Mouse (Mus musculus): ENCODE results near the gene Tert. TPM values are rescaled to one million over a fixed set of nuclear protein-coding genes. Genes with fewer than 3 reads are reported as not detected.

The Tert gene
- polyA plus RNA-seq, 1 experiment from 2014 or later: 7.7 TPM

Other genes starting within 250 kb of the Tert start
- gene Lpcat1, start 159.7 kb upstream of the Tert start, polyA plus RNA-seq (2016; fragmentation: Nextera tagmentation; extraction: Ambion mirVana): 67.0 and 68.4 TPM in 2 replicates
- 0.05 TPM in 1 of 2 replicates, not detected in the other for gene Slc6a3, start 90.2 kb upstream of the Tert start, polyA plus RNA-seq (2016; fragmentation: Nextera tagmentation; extraction: Ambion mirVana)
- gene Clptm1l, start 22.9 kb upstream of the Tert start, polyA plus RNA-seq (2016; fragmentation: Nextera tagmentation; extraction: Ambion mirVana): 127 and 128 TPM in 2 replicates
- gene Slc6a18, start 51.1 kb downstream of the Tert start, polyA plus RNA-seq (2016; fragmentation: Nextera tagmentation; extraction: Ambion mirVana): not detected in 2 replicates
- gene Slc6a19, start 78.0 kb downstream of the Tert start, polyA plus RNA-seq (2016; fragmentation: Nextera tagmentation; extraction: Ambion mirVana): 0.17 and 0.26 TPM in 2 replicates
- gene Slc12a7, start 106.2 kb downstream of the Tert start, polyA plus RNA-seq (2016; fragmentation: Nextera tagmentation; extraction: Ambion mirVana): 35.9 and 39.3 TPM in 2 replicates
- gene Nkd2, start 220.7 kb downstream of the Tert start, polyA plus RNA-seq (2016; fragmentation: Nextera tagmentation; extraction: Ambion mirVana): 14.3 and 17.4 TPM in 2 replicates